Mouse (Mus musculus) bone marrow macrophage, adult 2 months (primary cell): ENCODE data around the gene Rps6ka2.

Experiments
- CTCF ChIP-seq: IDR thresholded peaks from 2 replicates; pipeline ENCODE4 v1.5.1; 2012; ENCODE audit warnings: low read depth, mild to moderate bottlenecking, low read length, moderate library complexity
- POLR2A ChIP-seq: IDR thresholded peaks from 2 replicates; pipeline ENCODE4 v1.6.1; 2012; ENCODE audit warnings: mild to moderate bottlenecking, low read depth, low read length, borderline replicate concordance

- TF ChIP-seq POLR2A (no peak), CTCF (no peak)
Measured at GRCm38 (mm10) chr17:7284297-7284910, 114.5 kb downstream of the Rps6ka2 start.
